Mouse (Mus musculus) CD4-positive, CD25-positive, alpha-beta regulatory T cell, adult 2 months (primary cell): ENCODE measurements at regions not wholly inside any gene's neighbourhood (a gene's known extent, or its start where the extent isn't known, plus 50 kb on each side); places are given as distances from the start of the nearest gene placed in this dataset.

Experiments
- DNase-seq: peaks from one replicate; pipeline ENCODE4 v3.0.0-alpha.2; 2012; ENCODE audit warnings: low read depth, low spot score

- no peak for DNase-seq
Measured at GRCm38 (mm10) chr8:83837637-83838378, 62.1 kb upstream of the Adgrl1 start.

GRCm38 (mm10) chr8:83829851-83830250 is 70.1 kb upstream of the Adgrl1 start:
- DNase-seq, result peak; percentile 12

- DNase-seq, result no peak
Measured at GRCm38 (mm10) chr8:83824925-83825680, 74.8 kb upstream of the Adgrl1 start.

- DNase-seq, result no peak
Measured at GRCm38 (mm10) chr8:83819086-83819485, 78.0 kb upstream of the Adgre5 start.

- no peak for DNase-seq
Measured at GRCm38 (mm10) chr8:83810651-83811050, 69.5 kb upstream of the Adgre5 start.

GRCm38 (mm10) chr8:83805612-83806011 is 64.5 kb upstream of the Adgre5 start:
- no peak for DNase-seq

GRCm38 (mm10) chr8:83803312-83803711 is 62.2 kb upstream of the Adgre5 start:
- peak; percentile 54 for DNase-seq

- no peak for DNase-seq
Measured at GRCm38 (mm10) chr8:83802506-83802905, 61.4 kb upstream of the Adgre5 start.

- DNase-seq, result peak; percentile 23
Measured at GRCm38 (mm10) chr8:83799607-83799950, 58.5 kb upstream of the Adgre5 start.

GRCm38 (mm10) chr8:83798881-83799606 is 57.9 kb upstream of the Adgre5 start:
- DNase-seq, result peak; percentile 53

- no peak for DNase-seq
Measured at GRCm38 (mm10) chr8:83793491-83794238, 52.5 kb upstream of the Adgre5 start.
